Mouse (Mus musculus) heart, adult 18-20 months (tissue): ENCODE data around the gene Klhl40. TPM values are rescaled to one million over a fixed set of nuclear protein-coding genes. Genes with fewer than 3 reads are reported as not detected.
A peak's percentile ranks its signal among the peaks of the same experiment; 100 is the strongest.

Source experiments
- DNase-seq, 2 experiments: peaks; one replicate each; pipeline ENCODE4 v3.0.0; 2021 to 2022; ENCODE audit warnings: mixed read lengths in 1 of 2
- total RNA-seq, 2 experiments: library from RNA; stranded (reverse); gene quantifications; 2 replicates each; pipeline ENCODE4 v1.2.3; 2021

The Klhl40 gene
- total RNA-seq, 2 experiments from 2014 or later: 17.8 to 20.5 TPM

GRCm38 (mm10) chr9:121776511-121776910 is 896 bp upstream of the Klhl40 start:
- peak in 1 of 2 experiments; percentile 63 for DNase-seq

GRCm38 (mm10) chr9:121778066-121778624 is 738 bp downstream of the Klhl40 start:
- DNase-seq: peak in 1 of 2 experiments; percentile 42

DNA sequence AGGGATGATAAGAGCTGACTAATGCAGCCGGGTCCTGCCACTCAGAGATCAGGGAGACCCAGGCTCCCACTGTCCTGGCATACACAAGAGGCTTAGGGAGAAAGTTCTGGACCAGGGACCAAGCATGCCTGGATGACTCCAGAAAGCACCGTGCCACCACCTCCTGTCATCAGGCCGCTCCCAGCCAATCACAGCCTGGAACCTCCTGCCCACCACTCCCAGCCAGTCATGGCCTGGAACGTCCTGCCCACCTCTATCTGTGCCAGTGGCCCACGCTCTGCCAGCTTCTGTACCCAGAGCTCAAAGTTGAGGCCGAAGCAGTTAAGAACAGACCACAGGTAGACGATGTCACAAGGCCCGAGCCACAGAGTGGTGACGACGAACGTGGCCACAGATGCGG is 7.4 kb downstream of the Klhl40 start:
- no peak for DNase-seq

- no peak for DNase-seq
Observed at GRCm38 (mm10) chr9:121785261-121785660, 7.9 kb downstream of the Klhl40 start.

- DNase-seq: no peak
Observed at GRCm38 (mm10) chr9:121786359-121786758, 9.0 kb downstream of the Klhl40 start.

DNA sequence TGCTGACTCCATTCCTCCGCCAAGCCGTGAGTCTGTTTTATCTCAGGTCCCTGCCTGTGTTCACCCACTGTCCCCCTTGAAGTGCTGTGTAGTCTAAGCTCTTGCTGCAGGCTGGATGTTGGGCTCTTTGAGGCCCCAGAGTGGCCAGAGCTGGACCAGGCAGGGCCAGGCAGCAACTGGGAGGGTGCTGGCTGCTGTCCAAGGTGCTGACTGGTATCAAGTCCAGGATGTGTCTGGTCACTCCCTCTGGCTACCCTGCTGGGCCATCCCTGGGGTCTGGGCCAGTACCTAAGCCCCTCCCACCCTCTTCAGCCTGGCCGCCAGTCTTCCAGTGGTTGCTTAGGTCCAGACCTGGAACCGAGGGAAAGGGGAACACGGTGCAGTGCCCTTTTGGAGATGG is 13.8 kb downstream of the Klhl40 start:
- DNase-seq: peak; percentile 80 to 87

- DNase-seq: peak; percentile 54 to 60
Observed at GRCm38 (mm10) chr9:121791757-121792521, 14.5 kb downstream of the Klhl40 start, which contains the start of gene Hhatl. Hhatl (minus strand) TSS chr9:121792507.

DNA sequence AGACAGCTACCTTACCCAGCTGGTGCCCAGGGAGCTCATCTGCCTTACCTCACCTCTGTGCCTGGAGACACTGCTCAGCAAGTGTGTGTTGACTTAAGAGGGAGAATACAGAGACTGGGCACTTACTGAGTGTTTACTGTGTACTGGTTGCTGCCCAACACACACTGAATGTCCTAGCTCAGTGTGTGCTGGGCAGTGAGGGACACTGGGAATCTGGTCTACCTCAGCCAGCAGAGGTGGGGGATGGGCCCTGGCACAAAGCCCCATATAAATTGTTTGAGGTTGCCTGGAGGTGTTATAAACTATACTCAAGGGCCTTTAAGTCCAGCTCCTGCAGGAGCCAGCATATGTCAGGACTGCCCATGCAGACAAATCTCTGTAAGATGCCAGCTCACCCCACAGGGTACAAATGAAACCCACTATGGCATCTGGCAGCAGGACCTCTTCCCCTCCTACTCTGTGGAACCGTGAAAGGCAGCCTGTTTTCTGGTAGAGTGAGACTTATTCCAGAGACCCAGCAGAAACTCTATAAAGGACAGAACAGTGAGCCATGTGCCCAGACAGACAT is 17.6 kb downstream of the Klhl40 start:
- DNase-seq: peak; percentile 72 to 78

DNA sequence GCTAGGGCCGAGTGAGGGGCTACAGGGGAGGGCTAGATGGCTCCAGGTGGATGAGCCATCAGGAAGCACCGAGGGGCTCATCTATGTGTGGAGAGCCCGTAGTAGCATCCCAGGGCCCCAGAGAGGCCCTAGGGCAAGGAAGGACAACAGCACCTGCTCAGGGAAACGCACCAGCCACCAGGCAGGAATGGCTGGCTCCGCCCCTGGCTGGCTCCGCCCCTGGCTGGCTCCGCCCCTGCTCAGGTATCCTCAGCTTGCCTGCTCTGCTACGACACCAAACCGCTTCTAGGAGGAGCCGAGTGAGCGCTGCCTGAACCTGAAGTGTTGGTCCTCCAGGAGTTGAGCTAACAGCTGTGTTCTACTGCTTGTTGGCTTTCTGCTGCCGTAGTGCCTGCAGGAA is 20.3 kb downstream of the Klhl40 start:
- no peak for DNase-seq

GRCm38 (mm10) chr9:121798887-121799520 is 21.6 kb downstream of the Klhl40 start:
- no peak for DNase-seq

DNA sequence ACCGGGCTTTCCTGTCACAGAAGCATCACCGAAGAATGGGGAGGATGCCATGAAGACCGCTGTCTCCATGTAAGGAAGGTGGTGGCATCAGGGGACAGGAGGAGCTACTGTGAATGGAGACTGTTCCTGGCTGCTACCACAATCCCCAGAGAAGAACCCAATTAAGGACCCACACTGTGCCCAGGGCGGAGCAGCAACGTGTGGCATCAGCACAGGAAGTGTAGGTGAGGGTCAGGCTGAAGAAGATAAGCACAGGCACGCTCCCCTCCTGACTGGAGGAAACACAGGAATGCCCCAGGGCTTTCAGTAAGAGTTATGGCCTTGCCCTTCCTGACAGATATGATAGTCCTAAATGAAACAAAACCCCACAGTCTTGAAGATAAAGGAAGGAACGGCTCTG is 25.3 kb downstream of the Klhl40 start:
- no peak for DNase-seq

GRCm38 (mm10) chr9:121807546-121807945 is 30.1 kb downstream of the Klhl40 start:
- peak; percentile 41 for DNase-seq

DNA sequence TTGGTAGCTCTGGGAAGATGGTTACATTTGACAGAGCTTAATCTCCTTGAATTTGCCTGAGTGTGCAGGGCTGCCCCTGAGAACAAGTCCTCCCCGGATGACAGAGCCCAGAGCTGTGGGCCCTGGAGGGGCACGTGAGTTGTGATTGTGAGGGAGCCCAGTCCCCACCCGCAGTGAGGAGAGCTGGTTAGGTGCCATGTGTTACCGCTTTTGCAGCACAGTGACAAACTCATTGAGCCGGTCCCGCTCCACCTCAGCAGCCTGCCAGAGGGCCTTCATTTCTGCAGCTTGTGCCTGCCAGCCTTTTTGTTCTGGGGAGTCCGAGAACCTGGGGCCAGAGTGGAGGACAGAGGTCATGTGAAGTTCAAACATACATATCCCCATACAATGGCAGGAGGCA is 30.5 kb downstream of the Klhl40 start:
- peak in 1 of 2 experiments; percentile 21 for DNase-seq

- DNase-seq: no peak
Observed at GRCm38 (mm10) chr9:121808511-121808910, 31.1 kb downstream of the Klhl40 start.

- DNase-seq: peak in 1 of 2 experiments; percentile 18
Observed at GRCm38 (mm10) chr9:121810081-121810821, 32.8 kb downstream of the Klhl40 start.

DNA sequence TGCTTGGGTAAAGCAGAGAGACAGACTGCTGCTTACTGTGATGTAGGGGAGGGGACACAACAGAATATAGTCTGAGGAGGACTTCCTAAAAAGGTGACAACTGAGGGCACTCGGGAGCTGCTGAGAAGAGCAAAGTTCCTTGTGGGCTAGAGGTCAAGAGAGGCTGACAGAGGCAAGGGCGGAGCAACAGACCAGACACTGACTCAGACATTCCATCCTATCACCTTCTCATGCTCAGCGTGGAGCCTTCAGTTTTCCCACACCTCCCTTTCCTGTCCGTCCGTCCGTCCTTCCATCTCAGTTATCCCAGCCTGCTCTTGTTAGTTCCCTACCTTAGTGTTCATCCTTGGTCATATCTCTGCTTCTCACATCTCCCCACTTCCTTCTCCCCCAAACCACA is 37.8 kb downstream of the Klhl40 start:
- DNase-seq: no peak

DNA sequence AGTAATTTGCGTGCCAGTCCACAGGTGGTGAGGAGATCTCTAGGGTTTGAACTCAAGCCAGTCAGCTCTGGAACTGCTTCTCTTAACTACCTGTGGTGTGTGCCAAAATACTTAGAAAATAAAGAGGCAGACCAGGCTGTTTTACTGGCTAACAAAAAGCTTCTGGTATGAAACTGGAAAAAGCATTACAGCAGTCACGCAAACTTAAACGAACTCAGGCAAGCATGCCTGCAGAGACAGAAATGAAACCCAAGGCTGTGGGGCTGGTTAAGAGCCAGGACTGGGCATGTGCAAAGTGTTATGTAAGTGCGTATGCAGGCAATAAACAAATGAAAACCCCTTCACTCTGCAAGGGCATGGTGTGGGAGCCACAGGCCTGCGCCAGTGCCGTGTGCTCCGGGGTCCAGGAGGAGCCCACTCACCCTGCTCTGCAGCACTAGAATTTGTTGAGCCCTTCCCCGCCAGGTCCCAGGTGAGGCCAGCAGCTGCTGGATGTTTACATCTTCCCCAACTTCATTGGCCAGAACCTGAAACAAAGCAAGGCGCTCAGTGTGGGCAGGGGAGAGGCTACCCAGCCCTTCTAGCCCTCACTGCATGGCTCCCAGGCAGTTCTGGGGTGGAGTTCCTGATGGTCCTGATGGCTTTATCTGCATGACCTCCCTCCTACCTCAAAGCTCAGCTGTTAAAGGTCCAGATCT is 41.8 kb downstream of the Klhl40 start:
- peak; percentile 52 to 53 for DNase-seq

DNA sequence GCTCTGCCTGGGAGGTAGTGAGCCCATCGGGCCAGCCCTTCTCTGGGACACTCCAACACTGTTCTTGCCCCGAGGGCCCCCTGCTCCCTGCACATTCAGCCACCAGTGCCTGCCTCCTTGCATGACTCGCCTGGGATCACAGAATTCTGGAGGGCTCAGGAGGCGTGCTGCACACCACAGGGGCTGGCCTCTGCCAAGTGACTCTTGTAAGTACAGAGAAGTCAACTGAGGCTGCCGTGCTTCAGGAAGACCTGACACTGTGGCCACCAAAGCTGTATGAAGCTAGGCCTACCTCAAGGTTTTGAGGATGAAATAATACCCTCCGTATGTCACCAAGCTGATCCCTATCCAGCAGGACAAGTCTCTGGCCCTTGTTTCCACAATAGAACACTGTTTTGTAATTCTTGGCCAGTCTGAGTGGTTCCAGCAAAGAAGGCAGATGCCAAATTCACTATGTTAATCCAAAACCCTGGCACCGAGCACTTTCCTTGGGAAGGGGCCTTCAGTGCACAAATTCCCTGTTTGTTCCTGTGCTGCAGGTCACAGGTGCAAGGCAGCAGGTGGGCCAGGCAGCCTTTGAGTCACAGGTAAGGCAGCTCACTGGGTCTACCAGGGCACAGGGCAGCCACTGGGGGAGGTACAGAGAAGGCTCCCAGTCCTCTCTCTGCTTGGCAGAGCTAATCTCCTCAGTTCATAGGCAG is 42.5 kb downstream of the Klhl40 start:
- DNase-seq: peak; percentile 13 to 18

GRCm38 (mm10) chr9:121820765-121821164 is 43.4 kb downstream of the Klhl40 start:
- DNase-seq: no peak

DNA sequence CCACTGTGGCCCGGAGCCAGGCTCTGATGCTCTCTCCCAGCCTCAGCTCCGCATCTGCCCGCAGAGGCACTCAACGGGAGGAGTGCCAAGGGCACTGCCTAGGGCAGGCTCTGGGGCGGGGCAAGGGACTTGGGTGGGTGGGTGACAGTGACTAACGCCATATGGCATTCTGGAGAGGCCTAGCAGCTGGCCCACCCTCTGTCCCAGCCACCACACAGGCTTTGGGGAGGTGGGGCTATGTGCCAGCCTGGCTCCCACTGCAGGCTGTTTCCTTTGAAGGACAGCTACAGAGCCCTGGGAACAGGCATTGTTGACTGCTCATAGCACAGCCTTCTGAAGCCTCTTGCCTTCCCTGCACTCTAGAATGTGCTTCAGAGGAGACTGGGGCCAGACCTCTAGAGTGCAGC is 45.2 kb downstream of the Klhl40 start:
- peak; percentile 16 to 27 for DNase-seq

DNA sequence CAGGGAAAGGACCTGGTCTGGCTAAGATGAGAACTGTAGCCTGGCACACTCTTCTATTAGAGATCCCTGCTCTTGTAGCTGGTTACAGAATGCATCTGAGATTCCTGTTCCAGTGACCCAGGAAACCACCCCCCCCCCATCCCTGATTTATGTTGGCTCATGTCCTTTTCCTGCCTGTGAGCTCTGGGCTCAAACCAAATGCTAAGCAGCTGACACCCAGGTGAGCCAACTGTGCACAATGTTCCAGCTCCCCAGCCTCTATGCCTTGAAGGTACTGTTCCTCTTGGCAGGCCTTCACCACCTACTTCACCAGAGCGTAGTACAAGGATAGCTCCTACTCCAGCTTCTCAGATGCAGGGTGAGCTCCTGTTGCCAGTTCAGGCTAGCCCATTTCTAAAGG is 45.6 kb downstream of the Klhl40 start:
- peak; percentile 57 to 69 for DNase-seq
